Mouse (Mus musculus) embryo, embryonic 9.5 days (tissue): ENCODE measurements around the gene Ube2u.

Experiments used
- DNase-seq: peaks from one replicate; pipeline ENCODE4 v3.0.0-alpha.2; 2017; ENCODE audit errors: extremely low spot score

Gene Ube2u

GRCm38 (mm10) chr4:100547905-100548304 is 69.3 kb downstream of the Ube2u start:
- no peak for DNase-seq

- no peak for DNase-seq
Observed at GRCm38 (mm10) chr4:100553296-100553695, 74.6 kb downstream of the Ube2u start.

- DNase-seq: peak; percentile 82
Observed at GRCm38 (mm10) chr4:100588236-100589206, 109.9 kb downstream of the Ube2u start.

- no peak for DNase-seq
Observed at GRCm38 (mm10) chr4:100595771-100596170, 117.1 kb downstream of the Ube2u start.

- no peak for DNase-seq
Observed at GRCm38 (mm10) chr4:100596630-100597029, 118.0 kb downstream of the Ube2u start.

GRCm38 (mm10) chr4:100597049-100597448 is 118.4 kb downstream of the Ube2u start:
- DNase-seq: no peak
